Mouse (Mus musculus): ENCODE data around the gene Scyl2. TPM values are rescaled to one million over a fixed set of nuclear protein-coding genes. Genes with fewer than 3 reads are reported as not detected.

Gene Scyl2
- polyA plus RNA-seq, 1 experiment from 2014 or later: 12.7 TPM

DNA sequence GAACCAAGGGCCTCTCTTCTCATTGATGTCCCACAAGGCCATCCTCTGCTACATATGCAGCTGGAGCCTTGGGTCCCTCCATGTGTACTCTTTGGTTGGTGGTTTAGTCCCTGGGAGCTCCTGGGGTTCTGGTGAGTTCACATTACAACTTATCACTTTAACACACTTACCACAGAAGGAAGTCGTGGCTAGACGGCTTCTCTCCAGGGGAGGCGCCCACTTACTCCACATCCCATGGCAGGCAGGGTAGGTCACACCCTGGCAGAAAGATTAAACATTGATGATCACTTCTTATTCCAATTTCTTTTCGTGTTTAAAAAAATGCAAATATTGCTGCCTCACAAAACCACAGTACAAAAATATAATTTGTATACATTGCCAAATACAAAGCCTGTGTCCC, 88.8 kb downstream of the Scyl2 start:
- H3K4me1 ChIP-seq (ENCODE audit: control insufficient read depth, insufficient read depth, low read length): no peaks in the 10 kb centered on the region
- no peaks in the 10 kb centered on the region for H3K27me3 ChIP-seq (replicated peaks; ENCODE audit: control insufficient read depth, insufficient read depth, low read length)
- no peak overlapping the region for H3K4me3 ChIP-seq (ENCODE audit: low read depth, low read length)
- no peaks in the 10 kb centered on the region for H3K36me3 ChIP-seq (ENCODE audit: control insufficient read depth, insufficient read depth, low read length)
- no peaks in the 10 kb centered on the region for H3K9me3 ChIP-seq (ENCODE audit: control insufficient read depth, low read length)
- no peak overlapping the region for H3K27ac ChIP-seq (replicated peaks; ENCODE audit: low read depth, low read length)
- ATAC-seq (ENCODE audit: low read depth): no peak
- H3K9ac ChIP-seq (ENCODE audit: low read depth, low read length): no peak overlapping the region
- DNase-seq (ENCODE audit: low spot score): no peak
- 78% methylated on average over 4 of the region's 4 CpGs for WGBS
- H3K4me2 ChIP-seq (ENCODE audit: low read depth, low read length): no peak overlapping the region

DNA sequence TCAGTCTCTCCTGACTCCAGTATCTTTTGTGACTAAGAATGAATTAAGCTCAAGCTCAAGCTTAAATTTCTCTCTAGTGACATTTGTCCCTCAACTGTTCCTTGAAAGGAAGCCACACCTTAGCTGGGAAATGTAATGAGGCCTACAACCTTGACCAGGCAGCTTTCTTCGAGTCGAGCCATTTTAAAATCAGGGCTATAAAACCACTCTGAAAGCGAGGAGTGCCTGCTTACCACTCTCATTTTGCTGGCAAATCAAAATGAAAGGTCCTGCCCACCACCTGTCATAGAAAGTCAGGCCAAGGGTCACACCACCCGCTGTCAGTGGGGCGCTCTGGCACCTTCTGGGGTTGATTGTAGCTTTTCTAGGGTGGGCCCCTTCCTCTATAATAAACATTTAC, 90.2 kb downstream of the Scyl2 start:
- H3K4me1 ChIP-seq (ENCODE audit: control insufficient read depth, insufficient read depth, low read length): no peaks in the 10 kb centered on the region
- no peaks in the 10 kb centered on the region for H3K9me3 ChIP-seq (ENCODE audit: control insufficient read depth, low read length)
- H3K27me3 ChIP-seq (replicated peaks; ENCODE audit: control insufficient read depth, insufficient read depth, low read length): no peaks in the 10 kb centered on the region
- no peak overlapping the region for H3K4me3 ChIP-seq (ENCODE audit: low read depth, low read length)
- H3K27ac ChIP-seq (replicated peaks; ENCODE audit: low read depth, low read length): no peak overlapping the region
- no peak overlapping the region for H3K4me2 ChIP-seq (ENCODE audit: low read depth, low read length)
- H3K36me3 ChIP-seq (ENCODE audit: control insufficient read depth, insufficient read depth, low read length): no peaks in the 10 kb centered on the region
- ATAC-seq (ENCODE audit: low read depth): no peak
- 89% methylated on average over 5 of the region's 5 CpGs for WGBS
- H3K9ac ChIP-seq (ENCODE audit: low read depth, low read length): no peak overlapping the region
- DNase-seq (ENCODE audit: low spot score): no peak

DNA sequence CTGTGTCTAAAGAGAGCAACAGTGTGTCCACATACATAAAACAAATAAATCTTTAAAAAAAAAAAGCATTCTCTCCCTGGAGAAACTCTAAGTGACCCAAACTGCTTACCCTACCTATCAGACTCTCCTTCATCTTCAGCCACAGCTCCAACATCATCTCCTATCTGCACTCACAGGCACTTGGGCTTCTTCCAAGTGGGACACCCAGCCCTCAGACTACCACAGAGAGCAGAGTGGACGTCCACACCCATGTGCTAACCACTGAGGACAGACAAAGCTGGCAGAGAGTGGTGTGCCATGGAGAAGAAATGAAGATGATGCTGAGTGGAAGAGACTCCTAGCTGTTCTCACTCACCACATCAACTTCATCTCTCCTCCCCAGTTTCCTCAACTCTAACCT, 90.6 kb downstream of the Scyl2 start:
- Histone ChIP-seq H3K27ac (replicated peaks; ENCODE audit: low read depth, low read length) (no peak overlapping the region), H3K4me3 (ENCODE audit: low read depth, low read length) (no peak overlapping the region), H3K4me1 (ENCODE audit: control insufficient read depth, insufficient read depth, low read length) (no peaks in the 10 kb centered on the region), H3K9ac (ENCODE audit: low read depth, low read length) (no peak overlapping the region), H3K36me3 (ENCODE audit: control insufficient read depth, insufficient read depth, low read length) (no peaks in the 10 kb centered on the region), H3K9me3 (ENCODE audit: control insufficient read depth, low read length) (no peaks in the 10 kb centered on the region), H3K27me3 (replicated peaks; ENCODE audit: control insufficient read depth, insufficient read depth, low read length) (no peaks in the 10 kb centered on the region), H3K4me2 (ENCODE audit: low read depth, low read length) (no peak overlapping the region)
- no peak for ATAC-seq (ENCODE audit: low read depth)
- WGBS: 52% methylated on average over 1 of the region's 1 CpGs
- DNase-seq (ENCODE audit: low spot score): no peak

DNA sequence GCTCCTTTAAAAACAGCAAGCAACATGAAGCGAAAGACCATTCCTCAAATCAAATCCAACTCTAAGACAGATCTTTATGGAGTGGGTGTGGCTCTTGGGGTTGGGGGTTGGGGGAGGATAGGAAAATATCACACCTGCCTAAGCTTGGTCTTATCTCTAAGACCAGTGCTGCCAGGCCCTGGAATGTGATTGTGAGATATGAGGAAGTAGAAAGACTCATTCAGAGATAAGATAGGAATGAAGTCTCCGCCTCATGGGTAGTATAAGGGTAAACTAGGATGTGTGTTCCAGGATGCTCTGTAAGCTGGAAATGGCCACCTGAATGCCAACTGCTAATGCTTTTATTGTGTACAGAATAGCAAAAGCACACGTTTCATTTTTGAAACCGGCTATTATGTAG, 91.8 kb downstream of the Scyl2 start:
- no peak for ATAC-seq (ENCODE audit: low read depth)
- WGBS: 81% methylated on average over 4 of the region's 4 CpGs

DNA sequence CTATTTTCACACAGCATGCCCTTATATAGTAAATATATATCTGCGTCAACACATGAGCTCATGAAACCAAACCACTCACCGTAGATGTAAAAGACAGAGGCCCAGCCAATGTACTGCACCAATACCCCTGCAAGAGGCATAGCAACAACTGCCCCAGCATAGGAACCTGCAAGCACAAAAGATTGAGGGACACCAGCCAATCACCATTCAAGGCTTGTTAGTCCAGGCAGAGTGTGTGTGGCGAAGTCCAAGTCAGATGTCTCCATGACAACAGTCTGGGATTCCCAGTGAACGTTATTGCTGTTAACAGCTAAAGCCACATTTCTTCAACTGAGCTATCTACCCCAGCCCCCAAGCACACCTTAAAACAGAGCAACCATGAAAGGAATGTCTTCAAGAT, 93.3 kb downstream of the Scyl2 start:
- ATAC-seq (ENCODE audit: low read depth): no peak

More for the DNA sequence above, 91.8 kb downstream of the Scyl2 start:
- no peaks in the 10 kb centered on the region for H3K36me3 ChIP-seq (ENCODE audit: control insufficient read depth, insufficient read depth, low read length)
- H3K27me3 ChIP-seq (replicated peaks; ENCODE audit: control insufficient read depth, insufficient read depth, low read length): no peaks in the 10 kb centered on the region
- H3K4me3 ChIP-seq (ENCODE audit: low read depth, low read length): no peak overlapping the region
- no peaks in the 10 kb centered on the region for H3K4me1 ChIP-seq (ENCODE audit: control insufficient read depth, insufficient read depth, low read length)
- H3K9ac ChIP-seq (ENCODE audit: low read depth, low read length): no peak overlapping the region
- no peaks in the 10 kb centered on the region for H3K9me3 ChIP-seq (ENCODE audit: control insufficient read depth, low read length)
- no peak overlapping the region for H3K4me2 ChIP-seq (ENCODE audit: low read depth, low read length)
- DNase-seq (ENCODE audit: low spot score): no peak
- no peak overlapping the region for H3K27ac ChIP-seq (replicated peaks; ENCODE audit: low read depth, low read length)

DNA sequence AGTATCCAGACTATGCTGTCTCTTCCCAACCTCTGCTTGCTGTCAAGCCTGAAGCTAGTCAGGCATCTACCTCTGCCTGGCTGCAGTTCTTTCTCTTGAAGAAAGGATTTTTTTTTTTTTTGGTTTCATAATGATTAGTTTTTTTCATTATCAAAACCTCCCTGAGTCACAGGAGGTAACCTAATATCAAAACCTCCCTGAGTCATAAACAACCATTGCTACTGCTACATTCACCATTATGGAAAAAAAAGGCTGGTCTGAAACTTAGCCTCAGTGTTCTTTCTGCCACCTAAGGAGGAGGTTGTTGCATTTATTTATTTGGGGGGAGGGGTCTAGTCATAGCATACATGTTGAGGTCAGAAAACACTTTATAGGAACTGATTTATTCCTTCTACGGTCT, 96.2 kb downstream of the Scyl2 start:
- Histone ChIP-seq H3K4me2 (ENCODE audit: low read depth, low read length) (no peak overlapping the region), H3K36me3 (ENCODE audit: control insufficient read depth, insufficient read depth, low read length) (no peaks in the 10 kb centered on the region), H3K4me1 (ENCODE audit: control insufficient read depth, insufficient read depth, low read length) (no peaks in the 10 kb centered on the region), H3K9ac (ENCODE audit: low read depth, low read length) (no peak overlapping the region), H3K27ac (replicated peaks; ENCODE audit: low read depth, low read length) (no peak overlapping the region), H3K4me3 (ENCODE audit: low read depth, low read length) (no peak overlapping the region), H3K9me3 (ENCODE audit: control insufficient read depth, low read length) (no peaks in the 10 kb centered on the region), H3K27me3 (replicated peaks; ENCODE audit: control insufficient read depth, insufficient read depth, low read length) (no peaks in the 10 kb centered on the region)
- ATAC-seq (ENCODE audit: low read depth): no peak
- no peak for DNase-seq (ENCODE audit: low spot score)
- WGBS: 94% methylated on average over 1 of the region's 1 CpGs

More for the DNA sequence above, 93.3 kb downstream of the Scyl2 start:
- no peaks in the 10 kb centered on the region for H3K4me1 ChIP-seq (ENCODE audit: control insufficient read depth, insufficient read depth, low read length)
- H3K36me3 ChIP-seq (ENCODE audit: control insufficient read depth, insufficient read depth, low read length): no peaks in the 10 kb centered on the region
- H3K9me3 ChIP-seq (ENCODE audit: control insufficient read depth, low read length): no peaks in the 10 kb centered on the region
- H3K27ac ChIP-seq (replicated peaks; ENCODE audit: low read depth, low read length): no peak overlapping the region
- H3K4me3 ChIP-seq (ENCODE audit: low read depth, low read length): no peak overlapping the region
- H3K27me3 ChIP-seq (replicated peaks; ENCODE audit: control insufficient read depth, insufficient read depth, low read length): no peaks in the 10 kb centered on the region
- DNase-seq (ENCODE audit: low spot score): no peak
- 70% methylated on average over 4 of the region's 4 CpGs for WGBS
- no peak overlapping the region for H3K9ac ChIP-seq (ENCODE audit: low read depth, low read length)
- no peak overlapping the region for H3K4me2 ChIP-seq (ENCODE audit: low read depth, low read length)

Other genes starting within 250 kb of the Scyl2 start
- 11.1 and 14.4 TPM in 2 replicates for gene Gas2l3, start 242.3 kb downstream of the Scyl2 start, polyA plus RNA-seq (2014; fragmentation: Nextera tagmentation; extraction: Ambion mirVana)
- not detected in 2 replicates for gene Nr1h4, start 152.7 kb downstream of the Scyl2 start, polyA plus RNA-seq (2014; fragmentation: Nextera tagmentation; extraction: Ambion mirVana)
- 0.04 and 0.07 TPM in 2 replicates for gene Slc17a8, start 65.0 kb downstream of the Scyl2 start, polyA plus RNA-seq (2014; fragmentation: Nextera tagmentation; extraction: Ambion mirVana)
- 28.2 and 34.2 TPM in 2 replicates for gene Actr6, start 46.0 kb upstream of the Scyl2 start, polyA plus RNA-seq (2014; fragmentation: Nextera tagmentation; extraction: Ambion mirVana)
- 19.6 and 23.7 TPM in 2 replicates for gene Uhrf1bp1l, start 58.7 kb upstream of the Scyl2 start, polyA plus RNA-seq (2014; fragmentation: Nextera tagmentation; extraction: Ambion mirVana)
- 2.0 and 2.2 TPM in 2 replicates for gene Anks1b, start 187.2 kb upstream of the Scyl2 start, polyA plus RNA-seq (2014; fragmentation: Nextera tagmentation; extraction: Ambion mirVana)

Measured in embryonic facial prominence, embryonic 14.5 days (tissue).